Mouse (Mus musculus): ENCODE results near the gene Vdac1.

The Vdac1 gene

GRCm38 (mm10) chr11:52360471-52361277 lies at the start of gene Vdac1:
Gene Vdac1, plus strand, starts transcription at chr11:52360860.
- DNase-seq (ENCODE audit: low spot score), result peak; percentile 77

GRCm38 (mm10) chr11:52314102-52314793 lies 46.4 kb upstream of the Vdac1 start:
- no peak for DNase-seq (ENCODE audit: low spot score)

GRCm38 (mm10) chr11:52318445-52318844 lies 42.2 kb upstream of the Vdac1 start:
- no peak for DNase-seq (ENCODE audit: low spot score)

- DNase-seq (ENCODE audit: low spot score), result no peak
Measured at GRCm38 (mm10) chr11:52319664-52320063, 41.0 kb upstream of the Vdac1 start.

- DNase-seq (ENCODE audit: low spot score), result no peak
Measured at GRCm38 (mm10) chr11:52320529-52320928, 40.1 kb upstream of the Vdac1 start.

- no peak for DNase-seq (ENCODE audit: low spot score)
Measured at GRCm38 (mm10) chr11:52321540-52321939, 39.1 kb upstream of the Vdac1 start.

- no peak for DNase-seq (ENCODE audit: low spot score)
Measured at GRCm38 (mm10) chr11:52324442-52325367, 36.0 kb upstream of the Vdac1 start.

GRCm38 (mm10) chr11:52327313-52327712 lies 33.3 kb upstream of the Vdac1 start:
- DNase-seq (ENCODE audit: low spot score), result no peak

- no peak for DNase-seq (ENCODE audit: low spot score)
Measured at GRCm38 (mm10) chr11:52332421-52333118, 28.1 kb upstream of the Vdac1 start.

- DNase-seq (ENCODE audit: low spot score), result peak; percentile 45
Measured at GRCm38 (mm10) chr11:52333616-52334015, 27.0 kb upstream of the Vdac1 start.

- no peak for DNase-seq (ENCODE audit: low spot score)
Measured at GRCm38 (mm10) chr11:52335263-52335662, 25.4 kb upstream of the Vdac1 start.

- DNase-seq (ENCODE audit: low spot score), result no peak
Measured at GRCm38 (mm10) chr11:52335924-52336323, 24.7 kb upstream of the Vdac1 start.

- no peak for DNase-seq (ENCODE audit: low spot score)
Measured at GRCm38 (mm10) chr11:52337651-52338295, 22.9 kb upstream of the Vdac1 start.

- DNase-seq (ENCODE audit: low spot score), result no peak
Measured at GRCm38 (mm10) chr11:52338351-52338750, 22.3 kb upstream of the Vdac1 start.

- DNase-seq (ENCODE audit: low spot score), result no peak
Measured at GRCm38 (mm10) chr11:52339098-52339497, 21.6 kb upstream of the Vdac1 start.

- DNase-seq (ENCODE audit: low spot score), result no peak
Measured at GRCm38 (mm10) chr11:52339512-52339911, 21.1 kb upstream of the Vdac1 start.

GRCm38 (mm10) chr11:52340123-52340864 lies 20.4 kb upstream of the Vdac1 start:
- DNase-seq (ENCODE audit: low spot score), result no peak

GRCm38 (mm10) chr11:52341001-52341400 lies 19.7 kb upstream of the Vdac1 start:
- peak; percentile 57 for DNase-seq (ENCODE audit: low spot score)

- DNase-seq (ENCODE audit: low spot score), result no peak
Measured at GRCm38 (mm10) chr11:52341476-52341875, 19.2 kb upstream of the Vdac1 start.

- DNase-seq (ENCODE audit: low spot score), result no peak
Measured at GRCm38 (mm10) chr11:52342296-52342695, 18.4 kb upstream of the Vdac1 start.

All from ovary, adult 18-20 months (tissue).